Mouse (Mus musculus): ENCODE data around the gene Dnajb12.
A peak's percentile ranks its signal among the peaks of the same experiment; 100 is the strongest.

Gene Dnajb12

DNA sequence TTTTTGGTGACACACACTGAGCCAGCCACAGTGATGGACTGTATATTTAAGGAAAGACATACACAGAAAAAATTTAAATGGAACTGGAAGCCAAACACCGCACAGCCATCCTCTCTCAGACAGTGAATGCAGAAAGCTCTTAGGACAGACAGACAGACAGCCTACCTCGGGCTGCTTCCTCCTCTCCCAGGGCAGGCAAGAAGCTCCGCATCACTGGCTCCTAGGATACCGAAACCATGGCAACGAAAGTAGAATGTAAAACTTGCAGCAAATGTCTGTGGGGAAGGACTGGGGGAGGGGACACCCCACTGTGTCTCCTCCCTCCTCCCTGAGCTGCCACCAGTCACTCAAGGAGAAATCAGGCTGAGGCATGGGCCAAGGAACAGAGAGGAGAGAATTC lies 18.2 kb downstream of the Dnajb12 start:
- peak; percentile 86 for DNase-seq (ENCODE audit: low read depth)

DNA sequence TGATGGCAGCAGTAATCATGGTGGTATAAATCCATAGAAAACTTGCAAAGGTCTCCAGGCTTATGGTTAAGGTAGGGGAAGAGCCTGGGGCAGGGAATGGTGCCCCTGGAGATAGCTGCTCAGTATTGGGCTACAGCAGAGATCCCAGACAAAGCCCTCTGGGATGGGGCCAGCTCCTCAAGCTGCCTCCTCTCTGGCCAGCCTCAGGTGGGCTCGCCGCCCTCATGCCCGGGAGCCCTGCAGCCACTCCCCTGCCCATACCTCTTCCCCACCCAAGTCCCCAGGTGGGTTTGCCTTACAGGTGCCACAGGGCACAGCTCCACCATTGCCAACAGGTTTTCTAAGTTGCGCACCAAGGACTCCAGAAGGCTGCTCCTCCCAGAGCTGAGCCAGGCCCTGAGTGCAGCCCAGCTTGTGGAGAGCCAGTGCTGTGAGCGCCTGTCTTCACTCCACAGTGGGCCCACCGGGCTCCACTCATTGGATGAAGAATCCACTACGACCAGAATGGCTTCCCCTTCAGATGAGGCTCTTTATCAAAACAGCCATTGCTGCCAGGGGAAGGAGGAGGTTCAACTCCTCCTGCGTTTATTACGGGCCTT lies 18.9 kb downstream of the Dnajb12 start:
- no peak for DNase-seq (ENCODE audit: low read depth)

DNA sequence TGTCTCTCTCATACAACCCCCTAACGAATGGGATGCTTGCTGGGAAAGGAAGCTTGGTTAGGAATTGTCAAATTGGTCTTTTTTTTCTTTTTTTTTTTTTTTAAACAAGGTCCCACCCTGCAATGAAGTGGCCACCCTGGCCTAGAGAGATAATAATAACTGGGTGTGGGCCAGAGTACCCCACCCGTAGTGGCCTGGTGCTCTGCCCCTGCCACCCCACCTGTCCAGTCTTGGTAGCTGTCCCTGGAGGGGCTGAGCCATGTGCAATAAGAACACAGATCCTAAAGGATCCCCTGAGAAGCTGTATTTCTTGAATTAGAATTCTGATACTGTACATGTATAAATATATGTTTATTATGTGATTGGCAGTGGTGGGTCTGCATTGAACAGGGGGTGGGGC lies 19.6 kb downstream of the Dnajb12 start:
- no peak for DNase-seq (ENCODE audit: low read depth)

GRCm38 (mm10) chr10:59899341-59900173 lies 20.2 kb downstream of the Dnajb12 start:
- DNase-seq (ENCODE audit: low read depth): peak; percentile 93

DNA sequence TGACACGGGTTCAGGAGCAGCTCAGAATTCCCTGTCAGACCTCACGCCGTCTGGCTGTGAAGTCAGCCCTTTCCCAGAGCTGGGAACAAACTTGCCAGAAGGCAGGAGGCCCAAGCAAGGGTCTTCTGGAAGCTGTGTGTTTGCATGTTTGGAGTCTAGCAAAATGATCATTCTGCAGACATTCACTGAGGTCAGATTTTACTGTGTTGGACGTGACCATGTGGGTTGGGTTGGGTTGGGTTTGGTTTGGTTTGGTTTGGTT lies 20.7 kb downstream of the Dnajb12 start:
- no peak for DNase-seq (ENCODE audit: low read depth)

GRCm38 (mm10) chr10:59900939-59901338 lies 21.6 kb downstream of the Dnajb12 start:
- peak; percentile 69 for DNase-seq (ENCODE audit: low read depth)

GRCm38 (mm10) chr10:59901463-59901862 lies 22.1 kb downstream of the Dnajb12 start:
- no peak for DNase-seq (ENCODE audit: low read depth)

DNA sequence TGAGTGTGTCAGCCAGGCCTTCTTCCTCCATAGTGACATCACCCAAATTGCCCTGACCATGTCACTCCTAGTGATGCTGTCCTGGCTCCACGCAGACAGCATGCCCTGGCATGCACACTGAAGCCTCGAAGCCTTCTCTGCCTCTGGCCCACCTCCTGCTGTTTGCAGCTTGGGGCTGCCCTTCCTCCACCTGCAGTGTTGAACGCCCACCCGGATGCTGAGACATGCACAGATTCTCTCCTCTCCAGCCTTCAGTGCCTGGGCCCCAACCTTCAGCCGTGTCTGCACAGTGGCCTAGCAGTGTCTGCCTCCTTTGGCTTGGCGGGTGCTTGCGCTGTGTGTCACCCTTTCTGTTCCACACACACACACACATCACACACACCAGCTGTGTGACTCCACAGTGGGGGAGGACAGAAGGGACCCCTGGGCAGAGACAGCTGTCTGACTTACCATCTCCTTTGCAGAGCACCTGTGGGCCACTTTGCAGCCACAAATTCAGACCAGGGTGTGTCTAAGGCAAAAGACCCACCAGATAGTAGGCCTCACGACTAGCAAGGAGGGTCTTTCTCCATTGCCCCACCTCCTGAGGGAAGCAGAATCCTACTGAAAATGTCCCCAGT lies 22.7 kb downstream of the Dnajb12 start:
- no peak for DNase-seq (ENCODE audit: low read depth)

- no peak for DNase-seq (ENCODE audit: low read depth)
Observed at GRCm38 (mm10) chr10:59902606-59902990, 23.2 kb downstream of the Dnajb12 start.

- no peak for DNase-seq (ENCODE audit: low read depth)
Observed at GRCm38 (mm10) chr10:59903170-59903569, 23.8 kb downstream of the Dnajb12 start.

DNA sequence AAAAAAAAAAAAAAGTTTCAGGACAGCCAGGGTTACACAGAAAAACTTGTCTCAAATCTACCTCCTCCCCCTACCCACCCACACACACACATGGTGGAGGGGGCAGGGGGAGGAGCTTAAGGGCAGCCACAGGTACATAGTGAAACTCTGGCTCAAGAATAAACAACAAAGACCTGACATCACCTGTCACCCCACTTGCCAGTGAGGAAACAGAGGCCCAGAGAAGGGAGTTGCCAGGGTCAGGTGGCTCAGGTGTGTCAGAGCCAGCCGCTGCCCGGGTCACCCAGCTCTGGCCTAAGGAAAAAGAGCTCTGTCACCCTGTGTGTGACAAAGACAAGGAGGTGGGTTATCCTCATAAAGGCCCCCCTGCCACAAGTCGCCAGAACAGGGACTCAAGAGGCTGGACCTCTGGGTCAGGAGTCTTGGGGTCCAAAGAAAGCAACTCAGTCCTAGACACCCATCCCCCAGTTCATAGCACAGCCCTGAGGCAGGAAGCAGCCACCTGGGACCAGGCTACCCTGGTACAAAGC lies 27.8 kb downstream of the Dnajb12 start:
- DNase-seq (ENCODE audit: low read depth): peak; percentile 74

DNA sequence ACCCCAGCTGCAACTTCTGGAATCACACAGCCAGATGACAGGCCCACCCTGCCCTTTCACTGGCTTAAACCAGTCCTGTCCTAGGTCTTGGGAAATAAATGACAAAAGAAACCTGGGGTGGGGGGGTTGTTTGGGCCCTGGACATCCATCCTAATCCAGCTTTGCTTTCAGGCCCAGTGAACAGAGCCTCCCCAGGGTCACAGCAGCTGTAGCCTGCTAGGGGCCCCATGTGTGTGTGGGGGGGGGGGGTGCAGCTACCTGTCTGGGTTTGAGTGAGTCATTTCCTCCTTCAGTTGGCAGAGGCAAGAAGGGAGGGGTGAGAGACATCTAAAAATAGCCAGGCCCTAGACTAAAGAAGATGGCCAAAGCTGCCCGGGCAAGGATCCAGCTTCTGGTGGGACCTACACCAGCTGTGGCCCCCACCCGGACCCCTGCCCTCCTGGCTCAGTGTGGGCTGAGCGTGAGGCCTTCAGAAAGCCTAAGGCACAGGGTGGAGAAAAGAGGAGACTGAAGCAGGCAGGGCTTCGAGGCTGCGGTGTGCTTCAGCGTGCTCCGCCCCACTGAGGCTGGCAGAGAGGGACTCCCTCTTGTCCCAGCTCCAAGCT lies 28.4 kb downstream of the Dnajb12 start:
- peak; percentile 70 for DNase-seq (ENCODE audit: low read depth)

- DNase-seq (ENCODE audit: low read depth): no peak
Observed at GRCm38 (mm10) chr10:59908776-59909315, 29.5 kb downstream of the Dnajb12 start.

GRCm38 (mm10) chr10:59909357-59909847 lies 30.0 kb downstream of the Dnajb12 start:
- no peak for DNase-seq (ENCODE audit: low read depth)

DNA sequence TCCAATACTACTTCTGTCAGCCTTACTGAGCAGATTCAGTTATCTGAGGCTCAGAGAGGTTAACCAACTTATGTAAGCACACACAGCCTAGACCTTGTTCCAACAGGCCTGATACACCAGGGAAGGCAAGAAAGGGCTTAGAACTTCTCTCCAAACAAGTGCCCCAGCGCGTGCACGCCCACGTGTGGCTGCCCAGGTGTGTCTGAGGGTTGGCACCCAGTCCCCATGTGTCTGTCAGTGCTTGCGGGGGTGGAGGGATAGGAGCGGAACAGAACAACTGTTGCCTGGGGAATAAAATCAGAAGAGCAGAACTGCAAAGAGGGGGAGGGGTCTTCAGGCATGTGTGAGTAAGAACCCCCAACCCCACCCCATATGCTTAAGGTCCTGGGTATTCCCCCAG lies 31.7 kb downstream of the Dnajb12 start:
- peak; percentile 83 for DNase-seq (ENCODE audit: low read depth)

DNA sequence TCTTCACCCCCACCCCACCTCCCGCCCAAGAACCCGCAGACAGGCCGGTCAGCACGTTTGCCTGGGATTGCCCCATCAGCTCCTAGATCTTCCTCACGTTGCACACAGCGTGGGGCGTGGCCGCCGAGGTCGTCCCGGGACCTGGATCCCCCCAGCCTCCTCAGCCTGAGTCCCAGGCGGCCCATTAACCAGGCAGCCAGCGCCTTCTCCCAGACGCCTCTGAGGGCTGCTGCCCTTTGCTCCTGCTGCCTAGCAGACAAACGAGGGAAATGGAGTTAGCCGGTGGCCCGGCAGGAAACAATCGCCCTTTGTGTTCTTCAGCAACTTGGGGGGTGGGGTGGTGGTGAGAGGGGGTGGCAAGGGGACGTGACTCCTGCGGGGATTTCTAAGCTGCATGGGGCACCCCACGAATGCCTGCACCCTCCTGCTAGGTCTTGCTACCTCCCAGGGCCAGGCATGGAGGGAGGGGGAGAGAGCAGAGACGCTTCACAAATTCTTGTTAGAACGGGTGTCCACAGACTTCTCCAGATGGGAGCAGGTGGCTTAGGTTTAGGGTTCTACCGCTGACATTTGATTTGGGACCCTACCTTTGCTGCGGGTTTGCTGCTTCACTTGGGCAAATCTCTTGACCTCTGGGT lies 32.3 kb downstream of the Dnajb12 start:
- peak; percentile 48 for DNase-seq (ENCODE audit: low read depth)

DNA sequence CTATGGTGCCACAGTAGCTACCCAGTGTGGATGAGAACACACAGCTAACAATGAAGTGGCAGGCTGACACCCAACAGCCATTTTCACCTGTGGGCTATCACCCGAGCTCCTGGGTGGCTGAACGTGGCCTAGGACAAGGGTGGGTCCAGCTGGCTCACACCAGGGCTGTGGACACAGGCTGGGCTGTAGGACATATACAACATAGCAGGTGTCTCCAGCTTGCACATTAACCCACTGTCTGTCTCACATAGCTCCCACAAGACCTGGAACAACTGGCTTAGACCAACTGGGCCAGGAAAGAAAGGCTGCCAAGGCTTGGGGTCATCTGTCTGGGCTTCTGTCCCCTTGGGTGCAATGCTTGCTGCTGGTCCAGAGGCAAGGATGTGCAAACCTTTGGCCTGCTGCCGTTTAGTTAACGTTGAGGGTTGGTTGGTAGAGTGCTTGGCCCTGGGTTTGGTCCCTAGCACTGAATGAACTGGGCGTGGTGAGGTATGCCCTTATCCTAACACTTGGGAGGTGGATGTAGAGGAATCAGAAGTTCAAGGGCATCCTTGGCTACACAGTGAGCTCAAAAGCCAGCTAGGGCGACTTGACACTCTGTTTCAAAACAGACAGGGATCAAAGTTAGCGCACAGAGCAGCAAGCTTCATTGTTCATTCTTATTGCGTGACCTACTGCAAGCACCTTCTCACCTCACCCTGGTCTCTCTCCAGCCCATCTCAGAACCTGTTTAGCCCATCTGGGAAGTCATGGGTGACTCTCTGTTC lies 36.0 kb downstream of the Dnajb12 start:
- no peak for DNase-seq (ENCODE audit: low read depth)

DNA sequence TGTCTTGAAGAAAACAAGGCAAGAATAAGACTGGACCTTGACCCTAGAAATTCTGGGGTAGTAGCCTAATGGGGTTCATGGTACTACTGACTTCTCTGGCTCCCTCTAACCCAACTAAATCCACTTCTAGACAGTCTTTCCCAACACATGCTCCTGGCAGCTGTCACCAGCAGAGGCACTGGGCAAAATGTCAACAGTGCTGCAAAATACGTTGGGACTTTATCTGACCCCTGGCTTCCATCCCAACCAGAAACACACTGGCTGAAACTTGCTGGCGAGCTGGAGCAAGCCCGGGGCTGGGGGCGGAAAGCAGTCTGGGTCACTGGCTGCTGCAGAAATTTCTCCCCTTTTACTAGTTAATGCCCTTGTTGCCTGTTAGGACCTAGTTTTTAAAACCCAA lies 36.8 kb downstream of the Dnajb12 start:
- DNase-seq (ENCODE audit: low read depth): no peak

GRCm38 (mm10) chr10:59916649-59917048 lies 37.3 kb downstream of the Dnajb12 start:
- DNase-seq (ENCODE audit: low read depth): peak; percentile 60

- DNase-seq (ENCODE audit: low read depth): no peak
Observed at GRCm38 (mm10) chr10:59918111-59918510, 38.8 kb downstream of the Dnajb12 start.

Data from naive thymus-derived CD4-positive, alpha-beta T cell, adult 2 months (primary cell).